Mouse (Mus musculus): Measurements from ENCODE around the gene Gm6583. TPM values are rescaled to one million over a fixed set of nuclear protein-coding genes. Genes with fewer than 3 reads are reported as not detected.

Gene Gm6583
- polyA plus RNA-seq, 1 experiment from 2014 or later = 0.16 TPM

GRCm38 (mm10) chr5:112364184-112364797, 8.5 kb upstream of the Gm6583 start:
- H3K9ac ChIP-seq (replicated peaks) = no peak overlapping the region
- no peak overlapping the region for H3K27ac ChIP-seq (ENCODE audit: low read depth)
- H3K4me2 ChIP-seq (ENCODE audit: low read depth, low read length) = no peak overlapping the region
- 0 out of 2 replicates have a peak, but pooled peaks cover 5% of the 10 kb centered on the region for H3K4me1 ChIP-seq (ENCODE audit: insufficient read depth)
- H3K27me3 ChIP-seq (ENCODE audit: insufficient read depth, low read length) = no peaks in the 10 kb centered on the region
- H3K9me3 ChIP-seq (ENCODE audit: low read length) = peaks cover 4% of the 10 kb centered on the region; the same call in 1 of the 2 replicates
- ATAC-seq (no peak), DNase-seq (no peak)
- no peak overlapping the region for H3K4me3 ChIP-seq (ENCODE audit: low read depth, low read length)
- 82% methylated on average over 10 of the region's 10 CpGs for WGBS (ENCODE audit: insufficient replicate concordance)
- H3K36me3 ChIP-seq (replicated peaks; ENCODE audit: insufficient read depth, low read length) = peaks cover 27% of the 10 kb centered on the region
- TF ChIP-seq CTCF (IDR thresholded peaks at IDR 0.05; ENCODE audit: low read depth) = no peak
- TF ChIP-seq EP300 (IDR thresholded peaks at IDR 0.05; ENCODE audit: low read depth) = no peak

- H3K4me2 ChIP-seq (ENCODE audit: low read depth, low read length) = no peak overlapping the region
- peaks cover 4% of the 10 kb centered on the region; the same call in 1 of the 2 replicates for H3K9me3 ChIP-seq (ENCODE audit: low read length)
- H3K4me3 ChIP-seq (ENCODE audit: low read depth, low read length) = no peak overlapping the region
- 0 out of 2 replicates have a peak, but pooled peaks cover 5% of the 10 kb centered on the region for H3K4me1 ChIP-seq (ENCODE audit: insufficient read depth)
- H3K27me3 ChIP-seq (ENCODE audit: insufficient read depth, low read length) = no peaks in the 10 kb centered on the region
- TF ChIP-seq EP300 (IDR thresholded peaks at IDR 0.05; ENCODE audit: low read depth) (no peak), CTCF (IDR thresholded peaks at IDR 0.05; ENCODE audit: low read depth) (no peak)
- no peak overlapping the region for H3K9ac ChIP-seq (replicated peaks)
- 0 out of 2 replicates have a peak overlapping the region, but pooled peaks have one; percentile 11 for H3K27ac ChIP-seq (ENCODE audit: low read depth)
- ATAC-seq (no peak), DNase-seq (no peak)
- 80% methylated on average over 3 of the region's 3 CpGs for WGBS (ENCODE audit: insufficient replicate concordance)
- H3K36me3 ChIP-seq (replicated peaks; ENCODE audit: insufficient read depth, low read length) = peaks cover 16% of the 10 kb centered on the region
Observed at GRCm38 (mm10) chr5:112360077-112360476, 4.2 kb upstream of the Gm6583 start.

- DNase-seq (no peak), ATAC-seq (peak; percentile 83)
- no peak overlapping the region for H3K9ac ChIP-seq (replicated peaks)
- H3K27me3 ChIP-seq (ENCODE audit: insufficient read depth, low read length) = no peaks in the 10 kb centered on the region
- H3K4me2 ChIP-seq (ENCODE audit: low read depth, low read length) = 0 out of 2 replicates have a peak overlapping the region, but pooled peaks have one; percentile 1
- peaks cover 10% of the 10 kb centered on the region for H3K36me3 ChIP-seq (replicated peaks; ENCODE audit: insufficient read depth, low read length)
- TF ChIP-seq EP300 (IDR thresholded peaks at IDR 0.05; ENCODE audit: low read depth) = peak; percentile 88
- no peak for TF ChIP-seq CTCF (IDR thresholded peaks at IDR 0.05; ENCODE audit: low read depth)
- WGBS (ENCODE audit: insufficient replicate concordance) = 49% methylated on average over 4 of the region's 4 CpGs
- 0 out of 2 replicates have a peak overlapping the region, but pooled peaks have one; percentile 1 for H3K27ac ChIP-seq (ENCODE audit: low read depth)
- no peak overlapping the region for H3K4me3 ChIP-seq (ENCODE audit: low read depth, low read length)
- H3K4me1 ChIP-seq (ENCODE audit: insufficient read depth) = 0 out of 2 replicates have a peak, but pooled peaks cover 5% of the 10 kb centered on the region
- peaks cover 4% of the 10 kb centered on the region; the same call in 1 of the 2 replicates for H3K9me3 ChIP-seq (ENCODE audit: low read length)
Observed at GRCm38 (mm10) chr5:112359520-112359919, 3.7 kb upstream of the Gm6583 start.

GRCm38 (mm10) chr5:112356322-112356721, 489 bp upstream of the Gm6583 start:
- Histone ChIP-seq H3K36me3 (replicated peaks; ENCODE audit: insufficient read depth, low read length) (peaks cover 9% of the 10 kb centered on the region), H3K27me3 (ENCODE audit: insufficient read depth, low read length) (no peaks in the 10 kb centered on the region), H3K4me1 (ENCODE audit: insufficient read depth) (0 out of 2 replicates have a peak, but pooled peaks cover 5% of the 10 kb centered on the region), H3K9me3 (ENCODE audit: low read length) (no peaks in the 10 kb centered on the region), H3K9ac (replicated peaks) (no peak overlapping the region), H3K4me3 (ENCODE audit: low read depth, low read length) (no peak overlapping the region), H3K27ac (ENCODE audit: low read depth) (0 out of 2 replicates have a peak overlapping the region, but pooled peaks have one; percentile 16), H3K4me2 (ENCODE audit: low read depth, low read length) (no peak overlapping the region)
- DNase-seq = no peak
- 75% methylated on average over 9 of the region's 9 CpGs for WGBS (ENCODE audit: insufficient replicate concordance)
- no peak for ATAC-seq
- TF ChIP-seq EP300 (IDR thresholded peaks at IDR 0.05; ENCODE audit: low read depth) (no peak), CTCF (IDR thresholded peaks at IDR 0.05; ENCODE audit: low read depth) (no peak)

- 0 out of 2 replicates have a peak, but pooled peaks cover 5% of the 10 kb centered on the region for H3K4me1 ChIP-seq (ENCODE audit: insufficient read depth)
- no peak overlapping the region for H3K9ac ChIP-seq (replicated peaks)
- H3K36me3 ChIP-seq (replicated peaks; ENCODE audit: insufficient read depth, low read length) = peaks cover 13% of the 10 kb centered on the region
- no peaks in the 10 kb centered on the region for H3K27me3 ChIP-seq (ENCODE audit: insufficient read depth, low read length)
- no peak overlapping the region for H3K4me3 ChIP-seq (ENCODE audit: low read depth, low read length)
- 57% methylated on average over 6 of the region's 6 CpGs for WGBS (ENCODE audit: insufficient replicate concordance)
- H3K9me3 ChIP-seq (ENCODE audit: low read length) = no peaks in the 10 kb centered on the region
- no peak for DNase-seq
- H3K4me2 ChIP-seq (ENCODE audit: low read depth, low read length) = no peak overlapping the region
- H3K27ac ChIP-seq (ENCODE audit: low read depth) = no peak overlapping the region
- TF ChIP-seq EP300 (IDR thresholded peaks at IDR 0.05; ENCODE audit: low read depth) (no peak), CTCF (IDR thresholded peaks at IDR 0.05; ENCODE audit: low read depth) (no peak)
- peak; percentile 13; the same call in 1 of the 2 replicates for ATAC-seq
Observed at GRCm38 (mm10) chr5:112355493-112355892, 340 bp downstream of the Gm6583 start.

- Histone ChIP-seq H3K27ac (ENCODE audit: low read depth) (no peak overlapping the region), H3K4me1 (ENCODE audit: insufficient read depth) (peaks cover 8% of the 10 kb centered on the region), H3K4me2 (ENCODE audit: low read depth, low read length) (no peak overlapping the region), H3K9me3 (ENCODE audit: low read length) (no peaks in the 10 kb centered on the region), H3K9ac (replicated peaks) (no peak overlapping the region), H3K27me3 (ENCODE audit: insufficient read depth, low read length) (no peaks in the 10 kb centered on the region), H3K36me3 (replicated peaks; ENCODE audit: insufficient read depth, low read length) (peaks cover 35% of the 10 kb centered on the region), H3K4me3 (ENCODE audit: low read depth, low read length) (no peak overlapping the region)
- ATAC-seq (no peak), DNase-seq (no peak)
- 86% methylated on average over 8 of the region's 8 CpGs for WGBS (ENCODE audit: insufficient replicate concordance)
- TF ChIP-seq EP300 (IDR thresholded peaks at IDR 0.05; ENCODE audit: low read depth) (no peak), CTCF (IDR thresholded peaks at IDR 0.05; ENCODE audit: low read depth) (no peak)
Observed at GRCm38 (mm10) chr5:112349169-112349568, 6.7 kb downstream of the Gm6583 start.

Data from liver, postnatal 0 days (tissue).